Mouse (Mus musculus) urinary bladder, postnatal 10 days (tissue): ENCODE results near the gene B4galnt2.
"Not testable (repeated sequence)": the region's sequence is repeated elsewhere in the genome, so short reads cannot be mapped to it uniquely, and the experiment has no call there.

ENCODE experiments used
- DNase-seq: peaks from one replicate; pipeline ENCODE4 v3.0.0; 2022; ENCODE audit warnings: low spot score

B4galnt2 gene

GRCm38 (mm10) chr11:95914571-95914991 is at the start of gene B4galnt2:
TSS of gene B4galnt2 (minus strand) at chr11:95914891.
- DNase-seq, result no peak

- DNase-seq, result no peak
These were observed 48.6 kb upstream of the B4galnt2 start for GRCm38 (mm10) chr11:95963304-95963703.

- DNase-seq, result no peak
These were observed 44.5 kb upstream of the B4galnt2 start for GRCm38 (mm10) chr11:95959152-95959551.

GRCm38 (mm10) chr11:95958251-95958650 is 43.6 kb upstream of the B4galnt2 start:
- no peak for DNase-seq

- no peak for DNase-seq
These were observed 42.7 kb upstream of the B4galnt2 start for GRCm38 (mm10) chr11:95957407-95957806.

GRCm38 (mm10) chr11:95953313-95953712 is 38.6 kb upstream of the B4galnt2 start:
- DNase-seq, result no peak

- DNase-seq, result no peak
These were observed 31.3 kb upstream of the B4galnt2 start for GRCm38 (mm10) chr11:95945838-95946472.

- no peak for DNase-seq
These were observed 25.3 kb upstream of the B4galnt2 start for GRCm38 (mm10) chr11:95939828-95940507.

- no peak for DNase-seq
These were observed 21.7 kb upstream of the B4galnt2 start for GRCm38 (mm10) chr11:95936409-95936808.

- not testable (repeated sequence) for DNase-seq
These were observed 17.5 kb upstream of the B4galnt2 start for GRCm38 (mm10) chr11:95932168-95932567.

GRCm38 (mm10) chr11:95926398-95926797 is 11.7 kb upstream of the B4galnt2 start:
- DNase-seq, result no peak

GRCm38 (mm10) chr11:95925976-95926375 is 11.3 kb upstream of the B4galnt2 start:
- no peak for DNase-seq

- no peak for DNase-seq
These were observed 9.5 kb upstream of the B4galnt2 start for GRCm38 (mm10) chr11:95924215-95924614.

GRCm38 (mm10) chr11:95923477-95923876 is 8.8 kb upstream of the B4galnt2 start:
- DNase-seq, result not testable (repeated sequence)

- no peak for DNase-seq
These were observed 7.4 kb upstream of the B4galnt2 start for GRCm38 (mm10) chr11:95921991-95922621.

- no peak for DNase-seq
These were observed 1.7 kb upstream of the B4galnt2 start for GRCm38 (mm10) chr11:95916426-95916825.

GRCm38 (mm10) chr11:95915006-95915710 is 467 bp upstream of the B4galnt2 start:
- DNase-seq, result no peak

- no peak for DNase-seq
These were observed 628 bp downstream of the B4galnt2 start for GRCm38 (mm10) chr11:95913959-95914566.

- no peak for DNase-seq
These were observed 3.1 kb downstream of the B4galnt2 start for GRCm38 (mm10) chr11:95911579-95911978.

GRCm38 (mm10) chr11:95907805-95908524 is 6.7 kb downstream of the B4galnt2 start:
- DNase-seq, result no peak

GRCm38 (mm10) chr11:95904290-95904689 is 10.4 kb downstream of the B4galnt2 start:
- no peak for DNase-seq
